Mouse (Mus musculus) cerebellum, adult 8-10 months (tissue): ENCODE measurements around the gene Aagab.
A peak's percentile ranks its signal among the peaks of the same experiment; 100 is the strongest.

ENCODE experiments used
- DNase-seq: peaks from one replicate; pipeline ENCODE4 v3.0.0; 2022

Gene Aagab

DNA sequence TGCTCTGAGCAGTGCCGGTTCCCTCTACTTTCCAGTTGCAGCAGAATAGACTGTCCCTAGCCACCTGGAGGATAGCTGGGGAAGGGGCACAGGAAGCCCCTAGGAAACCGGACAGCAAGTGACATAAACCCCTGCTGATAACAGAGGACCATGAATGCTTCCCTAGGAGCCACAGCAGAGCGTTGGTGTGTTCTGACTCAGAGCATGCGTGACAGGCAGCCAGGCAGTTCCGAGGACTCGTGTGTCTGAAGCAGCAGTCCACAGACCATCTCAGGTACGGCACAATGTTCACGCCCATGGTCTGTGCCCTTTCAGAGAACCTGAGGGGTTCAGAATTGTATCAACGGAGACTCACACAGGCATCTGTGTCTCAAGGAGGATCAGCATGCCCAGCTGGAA is 46.1 kb downstream of the Aagab start:
- no peak for DNase-seq

DNA sequence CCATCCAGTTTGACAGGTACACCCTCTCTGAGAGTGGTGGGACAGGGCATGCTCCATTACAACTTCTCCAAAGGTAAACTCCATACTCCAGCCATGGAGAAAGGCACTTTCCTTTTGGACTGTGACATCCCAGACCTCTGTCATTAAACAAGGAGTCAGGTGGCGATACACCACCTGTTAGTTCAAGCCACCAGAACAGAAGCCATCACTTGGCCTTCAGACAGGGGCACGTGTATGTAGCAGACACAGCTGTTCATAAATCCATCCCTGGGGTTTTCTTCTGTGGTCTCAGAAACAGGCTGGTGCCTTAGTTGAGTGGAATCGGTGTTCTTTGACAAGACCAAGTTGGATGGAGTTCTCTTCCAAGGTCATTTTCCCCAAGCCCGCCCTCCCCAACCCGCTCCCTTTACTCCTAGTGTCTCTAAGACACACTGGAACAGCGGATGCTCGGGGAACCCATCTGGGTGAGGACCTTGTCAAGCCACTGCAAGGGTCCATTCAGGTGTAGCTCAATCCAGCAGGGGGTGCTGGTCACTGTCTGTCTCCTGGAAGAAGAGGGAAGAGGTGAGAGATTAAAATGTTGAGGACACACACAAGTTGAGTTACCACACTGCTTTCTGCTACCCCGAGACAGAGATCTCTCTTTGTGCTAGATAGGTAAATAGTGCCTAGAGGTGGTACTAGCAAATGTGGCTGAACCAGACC is 47.5 kb downstream of the Aagab start:
- no peak for DNase-seq

DNA sequence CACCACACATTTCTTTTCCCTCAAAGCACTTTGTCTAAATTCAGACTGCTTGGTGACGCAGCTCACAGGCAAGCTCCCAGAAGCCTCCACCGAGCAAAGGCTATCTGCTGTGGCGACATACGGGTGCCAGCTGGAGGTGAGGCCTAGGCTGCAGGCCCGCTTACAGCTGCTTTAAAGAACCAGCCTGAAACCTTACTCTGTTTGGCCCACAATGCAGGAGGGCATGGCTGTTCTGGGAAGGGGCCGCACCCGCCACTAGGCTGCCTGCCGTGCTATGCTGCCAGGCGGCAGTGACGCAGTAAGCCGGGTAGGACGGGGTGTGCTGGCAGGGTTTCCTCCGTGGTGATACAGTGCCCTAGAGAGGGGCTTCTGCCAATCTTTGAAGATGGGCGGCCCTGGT is 48.4 kb downstream of the Aagab start:
- DNase-seq = peak; percentile 42

GRCm38 (mm10) chr9:63651594-63651993 is 49.1 kb downstream of the Aagab start:
- DNase-seq = no peak

- no peak for DNase-seq
These were observed 51.2 kb downstream of the Aagab start for GRCm38 (mm10) chr9:63653666-63654065.

- no peak for DNase-seq
These were observed 52.1 kb downstream of the Aagab start for GRCm38 (mm10) chr9:63654575-63654974.

DNA sequence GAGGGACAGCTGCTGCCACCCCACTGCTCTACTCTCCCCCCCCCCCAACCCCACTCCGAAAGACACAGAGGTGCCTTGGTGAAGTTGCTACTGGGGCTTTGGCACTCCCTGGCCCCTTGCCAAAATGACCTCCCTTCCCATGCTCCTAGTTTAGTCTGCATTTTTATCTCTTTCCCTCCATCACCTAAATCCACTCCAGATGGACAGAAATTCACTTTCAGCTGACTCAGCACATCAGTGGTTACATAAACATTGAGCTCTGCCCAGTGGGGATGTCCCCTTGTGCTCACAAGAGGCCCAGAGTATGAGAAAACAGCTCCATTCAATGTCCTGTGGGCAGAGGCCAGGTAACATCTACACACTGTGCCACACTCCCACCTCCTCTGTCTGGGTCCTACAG is 52.6 kb downstream of the Aagab start:
- DNase-seq = no peak

GRCm38 (mm10) chr9:63657167-63657566 is 54.7 kb downstream of the Aagab start:
- no peak for DNase-seq

DNA sequence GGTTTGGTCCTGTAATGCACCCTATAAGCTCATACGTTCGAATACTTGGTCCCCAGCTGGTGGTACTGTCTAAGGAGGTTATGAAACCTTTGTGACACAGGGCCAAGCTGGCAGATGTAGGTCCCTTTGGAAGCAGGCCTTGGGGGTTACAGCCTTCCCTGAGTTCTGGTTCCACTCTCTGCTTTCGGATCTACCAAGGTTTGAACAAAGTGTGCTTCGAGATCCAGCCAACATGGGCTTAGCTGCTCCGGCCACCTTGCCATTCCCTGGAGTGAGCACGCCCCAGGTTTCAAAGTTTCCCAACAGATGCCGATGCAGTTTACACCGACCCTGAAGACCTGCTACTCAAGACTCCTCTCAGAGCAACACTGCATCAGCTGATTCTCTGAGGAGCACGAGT is 56.0 kb downstream of the Aagab start:
- no peak for DNase-seq

- DNase-seq = peak; percentile 78
These were observed 56.5 kb downstream of the Aagab start for GRCm38 (mm10) chr9:63658970-63659371.

GRCm38 (mm10) chr9:63660061-63660460 is 57.6 kb downstream of the Aagab start:
- no peak for DNase-seq

DNA sequence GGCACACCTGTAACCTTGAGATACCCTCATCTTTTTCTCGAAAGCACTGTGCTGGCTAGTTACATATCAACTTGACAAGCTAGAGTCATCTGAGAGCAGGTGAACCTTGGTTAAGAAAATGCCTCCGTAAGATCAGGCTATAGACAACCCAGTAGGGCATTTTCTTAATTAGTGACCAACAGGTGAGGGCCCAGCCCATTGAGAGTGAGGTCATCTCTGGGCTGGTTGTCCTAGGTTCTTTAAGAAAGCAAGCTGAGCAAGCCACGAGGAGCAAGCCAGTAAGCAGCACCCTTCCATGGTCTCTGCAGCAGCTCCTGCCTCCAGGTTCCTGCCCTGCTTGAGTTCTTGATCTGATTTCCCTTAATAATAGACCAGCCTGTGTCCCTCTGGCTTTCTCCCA is 58.2 kb downstream of the Aagab start:
- DNase-seq = no peak

DNA sequence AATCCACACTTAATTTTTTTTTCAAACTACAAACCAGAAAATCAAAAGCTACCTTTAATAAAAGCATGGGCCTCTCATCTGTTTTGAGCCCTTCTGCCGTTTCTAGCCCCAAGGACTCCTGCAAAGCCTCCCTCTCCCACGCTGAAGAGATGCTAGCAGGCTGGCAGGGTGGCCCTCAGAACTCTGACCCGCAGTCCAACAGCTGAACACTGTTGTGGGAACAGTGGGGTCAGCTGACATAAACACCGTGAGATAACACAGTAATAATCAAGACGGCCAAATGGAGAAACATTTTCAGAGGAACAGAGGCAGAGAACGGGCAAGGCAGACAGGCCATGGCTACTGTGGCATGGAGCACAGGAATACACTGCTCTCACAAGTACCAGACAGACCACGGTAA is 60.3 kb downstream of the Aagab start:
- no peak for DNase-seq

DNA sequence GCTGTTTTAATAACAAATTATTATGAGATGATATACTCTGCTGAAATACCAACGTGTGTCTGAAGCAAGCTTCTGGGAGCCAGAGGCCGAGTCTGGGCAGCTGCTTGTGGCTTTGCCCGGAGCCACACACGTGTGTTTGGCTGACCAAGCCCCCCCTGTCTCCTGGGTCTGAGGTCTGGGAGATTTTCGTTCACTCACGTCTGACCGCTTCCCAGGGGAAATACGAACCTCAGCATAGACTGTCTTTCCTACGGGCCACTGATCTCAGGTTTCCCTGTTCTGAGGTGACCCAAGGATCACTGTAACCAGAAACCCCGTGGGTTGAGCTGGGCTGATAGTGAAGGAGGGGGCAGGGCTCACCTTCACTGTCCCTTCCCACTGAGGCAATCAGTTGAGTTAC is 60.8 kb downstream of the Aagab start:
- DNase-seq = no peak

- no peak for DNase-seq
These were observed 61.9 kb downstream of the Aagab start for GRCm38 (mm10) chr9:63664300-63664745.

GRCm38 (mm10) chr9:63664792-63665646 is 62.6 kb downstream of the Aagab start:
- no peak for DNase-seq

- DNase-seq = no peak
These were observed 64.3 kb downstream of the Aagab start for GRCm38 (mm10) chr9:63666612-63667372.

DNA sequence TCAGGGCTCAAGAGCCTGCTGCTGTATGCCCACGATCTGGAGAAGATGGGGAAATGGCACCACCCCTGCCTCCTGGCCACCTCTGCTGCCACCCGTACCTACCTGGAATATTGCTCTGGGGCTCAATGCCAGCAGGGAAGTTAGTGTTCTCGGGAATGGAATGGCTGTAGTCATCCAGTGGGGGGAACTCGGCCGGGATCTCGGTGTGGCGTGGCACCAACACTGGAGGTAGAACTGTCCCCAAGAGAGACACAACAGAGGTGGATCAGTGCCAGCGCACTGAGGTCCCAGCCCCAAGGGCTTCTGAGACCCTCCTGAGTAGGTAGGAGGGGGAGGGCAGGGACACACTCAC is 64.9 kb downstream of the Aagab start:
- no peak for DNase-seq

- no peak for DNase-seq
These were observed 66.2 kb downstream of the Aagab start for GRCm38 (mm10) chr9:63668621-63669020.

DNA sequence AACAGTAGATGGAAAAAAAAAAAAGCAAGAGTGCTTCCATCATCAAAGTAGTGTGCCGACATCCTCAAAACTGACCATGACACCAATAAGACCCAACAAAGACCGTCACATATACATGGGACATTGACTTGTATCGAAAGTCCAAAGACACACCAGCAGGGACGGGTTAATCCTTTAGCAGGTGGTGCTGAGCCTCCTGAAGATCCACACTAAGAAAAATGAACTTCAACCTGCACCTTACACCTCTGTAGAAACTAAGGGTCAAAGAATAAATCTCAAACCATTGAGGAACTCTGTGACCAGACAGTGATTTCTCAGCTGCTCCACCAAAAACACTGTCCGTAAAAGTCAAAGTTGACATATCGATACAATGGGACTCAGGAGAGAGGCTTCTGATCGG is 67.4 kb downstream of the Aagab start:
- no peak for DNase-seq

DNA sequence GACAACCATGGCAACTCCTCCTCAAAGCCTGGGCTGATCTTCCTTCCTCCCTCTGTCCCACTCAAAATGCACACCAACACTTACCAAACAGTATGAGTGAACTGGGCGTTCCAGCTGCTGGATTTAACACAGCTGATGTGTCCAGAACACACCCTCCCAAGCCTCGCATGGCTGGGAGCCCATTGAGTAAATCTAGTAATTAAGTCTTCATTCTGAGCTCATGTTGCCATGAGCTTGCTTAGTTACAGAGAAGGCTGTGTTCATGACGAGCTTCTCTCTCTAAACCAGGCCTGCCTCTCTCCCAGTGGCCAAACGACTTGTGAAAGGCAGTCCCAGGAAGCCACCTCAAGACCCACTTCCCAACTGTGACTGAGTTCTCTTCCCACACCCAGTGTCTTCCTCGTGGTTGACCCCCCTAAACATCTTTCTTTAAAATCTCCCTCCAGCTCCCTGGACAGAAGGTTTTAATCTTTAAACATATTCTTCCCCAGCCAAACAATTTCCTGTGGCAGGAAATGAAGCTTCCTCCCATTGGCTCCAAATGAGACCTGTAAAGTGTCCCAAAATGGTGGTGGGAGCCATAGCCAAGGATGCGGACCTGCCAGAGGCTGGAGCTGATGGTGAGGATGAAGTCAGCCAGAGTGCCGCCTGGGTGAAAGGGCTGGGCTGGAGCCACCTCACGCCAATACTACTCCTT is 70.5 kb downstream of the Aagab start:
- no peak for DNase-seq

DNA sequence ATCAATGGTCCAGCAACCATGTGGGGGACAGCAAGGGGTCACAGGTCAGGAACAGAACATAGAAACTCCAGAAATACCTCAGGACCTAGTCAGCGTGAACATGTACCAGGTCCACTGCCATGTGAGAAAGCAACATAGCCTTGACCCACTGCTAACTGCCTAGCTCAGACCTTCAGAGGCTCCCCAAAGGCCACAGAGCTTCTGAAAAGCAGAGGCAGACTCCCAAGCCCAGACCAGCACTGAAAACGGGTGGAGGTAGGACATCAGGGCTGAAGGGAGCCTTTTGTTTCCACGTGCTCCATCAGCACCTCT is 71.0 kb downstream of the Aagab start:
- no peak for DNase-seq

DNA sequence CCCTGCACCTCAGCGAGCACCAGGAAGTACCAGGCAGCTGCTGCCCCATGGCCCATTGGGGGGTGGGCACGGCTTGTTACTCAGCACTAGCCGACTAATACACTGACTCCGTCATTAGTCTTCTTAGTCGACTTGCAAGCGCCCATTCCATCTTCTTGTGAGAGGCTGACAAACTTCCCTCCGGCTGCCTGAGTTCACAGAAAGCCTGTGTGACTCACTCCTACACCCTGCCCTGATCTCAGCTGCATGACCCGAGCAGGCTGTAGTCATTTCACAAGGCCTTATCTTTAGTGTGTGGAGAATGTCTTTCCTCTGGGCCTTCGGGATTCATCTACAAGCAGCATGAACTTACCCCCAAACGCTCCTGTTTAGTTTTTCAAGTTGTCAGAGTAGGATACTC is 72.2 kb downstream of the Aagab start:
- no peak for DNase-seq
